Mouse (Mus musculus): ENCODE measurements around the gene Cog8.
A peak's percentile ranks its signal among the peaks of the same experiment; 100 is the strongest.
"Not testable (repeated sequence)": the region's sequence is repeated elsewhere in the genome, so short reads cannot be mapped to it uniquely, and the experiment has no call there.

Cog8 gene

DNA sequence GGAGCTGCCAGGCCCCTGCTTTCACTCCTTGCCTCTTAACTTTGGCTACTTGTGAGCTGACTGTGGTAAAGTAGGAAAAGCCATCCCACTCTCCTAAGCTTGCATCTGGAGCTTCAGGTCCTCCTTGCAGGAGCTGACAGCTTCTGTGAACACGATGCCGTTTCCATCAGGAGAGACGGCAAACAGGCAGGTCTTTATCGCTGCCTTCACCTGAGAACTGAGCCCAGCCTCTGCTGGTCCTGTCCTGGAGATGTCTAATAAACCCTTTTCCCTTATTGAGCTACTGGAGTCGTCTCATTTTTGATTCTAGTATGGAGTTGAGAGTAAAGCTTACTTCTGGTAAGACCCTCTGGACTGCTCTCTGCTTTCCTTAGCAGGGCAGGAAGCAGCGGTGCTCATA, 11.0 kb downstream of the Cog8 start:
- DNase-seq (ENCODE audit: extremely low spot score): no peak

DNA sequence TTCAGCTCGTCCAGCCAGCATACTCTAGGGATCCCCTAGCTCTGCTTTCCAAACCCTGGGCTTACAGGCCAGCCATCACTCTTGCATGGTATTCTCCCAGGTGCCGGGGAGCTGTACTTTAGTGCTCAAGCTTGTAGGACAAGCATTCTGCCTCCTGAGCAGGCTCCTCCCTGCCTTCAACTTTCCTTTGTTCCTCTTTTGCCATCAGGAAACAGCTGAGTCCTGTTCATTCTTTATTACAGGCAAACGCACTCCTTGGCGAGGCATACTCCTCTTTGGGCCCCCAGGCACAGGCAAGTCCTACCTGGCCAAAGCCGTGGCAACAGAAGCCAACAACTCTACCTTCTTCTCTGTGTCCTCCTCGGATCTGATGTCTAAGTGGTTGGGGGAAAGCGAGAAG, 15.9 kb downstream of the Cog8 start:
- DNase-seq (ENCODE audit: extremely low spot score): no peak

DNA sequence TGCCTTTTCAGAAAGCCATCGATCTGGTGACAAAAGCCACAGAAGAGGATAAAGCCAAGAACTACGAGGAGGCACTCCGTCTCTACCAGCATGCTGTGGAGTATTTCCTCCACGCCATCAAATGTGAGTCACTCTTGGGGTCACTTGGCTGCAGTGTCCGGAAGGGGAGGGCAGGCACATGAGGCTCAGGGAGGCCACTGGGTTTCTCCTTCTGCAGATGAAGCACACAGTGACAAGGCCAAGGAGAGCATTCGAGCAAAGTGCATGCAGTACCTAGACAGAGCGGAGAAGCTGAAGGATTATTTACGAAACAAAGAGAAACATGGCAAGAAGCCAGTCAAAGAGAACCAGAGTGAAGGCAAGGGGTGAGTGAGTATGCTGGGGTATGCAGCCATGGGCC, 19.9 kb downstream of the Cog8 start:
- DNase-seq (ENCODE audit: extremely low spot score): no peak

DNA sequence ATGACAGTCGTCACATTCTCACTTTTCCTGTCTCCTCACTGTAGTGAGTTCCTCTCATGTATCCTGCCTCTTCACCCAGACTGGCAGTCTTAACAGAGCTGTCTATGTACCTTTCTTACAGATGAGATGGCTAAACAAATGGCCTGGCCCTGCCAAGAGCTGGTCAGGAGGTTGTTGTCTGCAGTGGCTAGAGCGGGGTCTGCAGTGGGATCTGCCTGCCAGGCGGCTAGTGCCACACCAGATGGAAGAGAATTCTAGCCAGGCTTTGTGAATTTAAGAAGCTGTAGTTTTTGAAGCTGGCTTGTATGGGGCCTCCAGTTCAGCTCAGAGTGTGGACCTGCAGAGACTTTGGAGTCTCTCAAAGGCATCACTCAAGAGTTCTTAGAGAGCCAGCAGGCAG, 20.8 kb downstream of the Cog8 start:
- DNase-seq (ENCODE audit: extremely low spot score): no peak

- DNase-seq (ENCODE audit: extremely low spot score): not testable (repeated sequence)
Observed at GRCm38 (mm10) chr8:107033609-107034008, 22.9 kb downstream of the Cog8 start.

DNA sequence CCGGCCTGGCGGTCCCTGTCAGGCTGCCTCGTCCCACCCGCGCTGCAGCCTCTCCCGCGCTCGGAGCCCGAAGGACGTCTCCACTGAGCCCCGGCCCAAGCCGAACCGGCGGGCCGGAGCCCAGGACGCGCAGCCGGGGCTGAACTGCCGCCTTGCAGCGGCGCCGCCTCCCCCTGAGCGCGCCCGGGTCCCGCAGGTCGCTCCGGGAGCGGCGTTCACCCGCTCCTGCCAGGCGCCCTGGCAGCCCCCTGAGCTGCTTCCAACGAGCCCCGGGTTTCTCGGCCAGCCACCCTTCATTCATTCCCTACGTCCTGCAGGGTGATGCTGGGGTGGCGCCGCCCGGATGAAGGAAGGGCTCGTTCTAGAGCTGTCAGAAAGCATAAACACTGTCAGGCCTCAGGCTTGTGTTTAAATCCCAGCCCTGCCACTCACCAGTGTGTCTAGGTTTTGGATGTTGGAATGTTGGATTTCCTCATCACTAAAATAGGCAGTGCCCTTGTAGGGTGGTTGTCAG, 24.9 kb downstream of the Cog8 start:
- no peak for DNase-seq (ENCODE audit: extremely low spot score)

GRCm38 (mm10) chr8:107030650-107031576, 25.6 kb downstream of the Cog8 start, which contains the start of gene Vps4a:
Gene Vps4a, plus strand, starts transcription at chr8:107031222.
- DNase-seq (ENCODE audit: extremely low spot score): peak; percentile 99

- no peak for DNase-seq (ENCODE audit: extremely low spot score)
Observed at GRCm38 (mm10) chr8:107030058-107030457, 26.4 kb downstream of the Cog8 start.

DNA sequence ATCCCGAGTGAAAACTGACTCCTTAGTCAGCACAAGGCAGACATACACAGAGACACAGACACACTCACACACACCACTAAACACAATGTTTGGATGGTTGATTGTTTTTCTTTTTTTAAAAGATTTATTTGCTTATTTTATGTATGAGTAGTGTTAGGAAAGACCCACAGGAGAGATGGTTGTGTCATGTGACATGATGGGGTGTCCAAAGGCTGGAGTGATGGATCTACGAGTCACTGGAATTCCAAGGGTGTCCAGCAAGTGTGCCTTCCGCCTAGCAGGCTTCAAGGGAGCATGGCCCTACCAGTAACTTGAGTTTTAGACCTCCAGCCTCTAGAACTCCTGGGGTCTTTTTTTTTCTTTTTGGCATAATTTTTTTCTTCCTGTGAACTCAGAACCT, 27.2 kb downstream of the Cog8 start:
- DNase-seq (ENCODE audit: extremely low spot score): no peak

DNA sequence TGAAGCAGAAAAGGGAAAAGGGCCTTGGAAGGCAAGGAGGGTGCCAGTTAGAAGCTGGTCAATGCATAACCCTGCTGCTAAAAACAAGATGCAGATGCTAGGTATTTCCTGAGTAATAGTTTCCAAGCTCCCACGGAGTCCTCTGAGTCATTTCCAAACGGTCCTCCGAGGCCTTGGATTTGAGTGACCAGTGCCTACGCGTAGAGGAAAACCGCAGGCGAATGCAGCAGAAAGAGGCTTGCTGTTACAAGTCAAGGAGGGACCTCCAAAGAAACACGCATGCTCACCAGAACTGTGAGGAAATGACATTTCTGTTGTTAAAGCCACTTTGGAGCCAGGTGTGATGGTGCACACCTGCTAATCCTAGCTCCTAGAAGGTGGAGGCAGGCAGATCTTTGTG, 33.0 kb downstream of the Cog8 start:
- DNase-seq (ENCODE audit: extremely low spot score): no peak

DNA sequence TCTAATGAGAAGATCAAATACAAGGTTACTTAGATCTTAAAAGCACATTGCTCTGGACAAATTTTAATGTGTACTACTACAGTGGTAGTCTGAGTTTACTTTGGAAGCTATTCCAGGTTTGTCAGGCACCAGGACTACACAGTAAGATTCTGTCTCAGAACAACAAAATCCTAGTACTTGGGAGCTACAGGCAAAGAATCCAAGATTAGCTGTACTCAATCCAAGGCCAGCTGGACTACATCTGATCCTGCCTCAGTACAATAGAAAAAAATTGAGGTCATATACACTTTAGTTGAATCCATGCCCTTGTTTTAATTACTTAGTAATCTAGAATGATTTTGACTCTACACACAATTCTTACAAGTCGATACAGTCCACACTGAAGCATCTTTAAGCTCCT, 41.6 kb downstream of the Cog8 start:
- no peak for DNase-seq (ENCODE audit: extremely low spot score)

DNA sequence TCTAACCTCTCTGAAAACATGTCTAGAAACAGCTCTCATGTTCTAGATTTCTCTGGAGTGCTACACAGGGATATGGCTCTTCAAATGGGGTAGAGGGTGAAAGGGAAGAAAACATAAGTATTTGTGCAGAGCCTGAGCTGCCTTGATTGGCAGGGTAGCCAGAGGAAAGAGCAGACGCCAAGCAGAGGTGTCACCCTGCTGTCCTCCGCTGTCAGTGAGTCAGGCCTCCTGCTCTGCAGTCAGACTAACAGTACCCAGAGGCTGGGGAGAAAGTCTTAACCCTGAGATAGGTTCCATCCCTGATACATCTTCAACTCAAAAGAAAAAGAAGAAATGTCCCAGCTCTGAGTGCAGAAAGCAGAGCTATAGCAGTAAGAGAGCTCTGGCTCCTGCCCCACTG, 43.8 kb downstream of the Cog8 start:
- no peak for DNase-seq (ENCODE audit: extremely low spot score)

DNA sequence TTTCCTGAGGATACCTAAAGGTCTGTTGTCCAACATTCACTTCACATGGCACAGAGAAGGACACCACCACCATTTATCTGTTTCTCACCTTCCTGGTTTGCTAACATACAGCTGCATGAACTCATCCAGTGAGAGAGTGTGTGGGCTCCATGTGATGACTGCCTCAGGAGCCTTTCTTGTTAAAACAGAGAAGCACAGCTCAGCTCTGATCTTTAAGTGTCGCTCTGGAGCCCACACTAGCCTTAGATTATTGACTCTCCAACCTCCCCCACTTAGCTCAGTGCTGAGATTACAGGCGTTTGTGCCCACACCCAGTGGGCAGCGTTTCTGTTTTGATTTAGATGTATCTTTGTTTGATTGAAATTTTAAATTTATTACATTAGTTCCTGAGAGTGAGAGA, 48.7 kb downstream of the Cog8 start:
- no peak for DNase-seq (ENCODE audit: extremely low spot score)

DNA sequence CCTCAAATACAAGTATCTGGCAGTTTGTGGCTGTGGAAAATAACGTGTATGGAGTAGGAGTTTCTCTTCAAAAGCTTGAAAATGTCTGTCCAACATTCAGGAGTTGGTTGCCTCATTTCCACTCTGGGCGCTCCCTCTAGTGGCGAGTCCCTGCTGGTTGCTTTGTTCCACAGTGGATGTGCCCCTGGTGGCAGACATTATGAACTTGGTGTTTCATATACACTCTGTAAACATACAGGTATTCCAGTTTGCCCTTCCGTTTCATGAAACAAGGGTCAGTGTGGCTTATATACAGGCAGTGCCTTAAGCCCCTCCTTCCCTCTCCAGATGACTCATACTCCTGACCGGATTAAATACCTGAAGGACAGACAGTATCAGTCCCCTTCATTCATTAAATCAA, 54.0 kb downstream of the Cog8 start:
- peak; percentile 76 for DNase-seq (ENCODE audit: extremely low spot score)

DNA sequence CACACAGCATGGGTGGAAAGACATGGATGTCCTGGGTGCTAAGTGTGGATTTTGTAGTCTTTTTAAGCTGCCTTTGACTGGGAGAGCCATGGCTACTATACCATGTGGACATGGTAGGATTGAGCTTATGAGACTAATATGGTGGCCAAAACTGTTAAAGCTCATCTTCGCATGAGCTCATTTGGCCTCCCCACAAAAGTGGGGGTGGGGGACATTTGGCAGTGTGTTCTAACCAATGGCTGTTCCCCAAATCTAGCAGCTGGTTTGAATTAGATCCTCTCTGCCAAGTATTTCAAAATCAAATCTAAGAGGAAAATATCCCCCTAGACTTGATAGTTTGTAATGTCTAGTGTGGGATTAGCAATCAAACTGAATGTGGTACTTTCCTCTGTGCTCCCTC, 57.4 kb downstream of the Cog8 start:
- no peak for DNase-seq (ENCODE audit: extremely low spot score)

DNA sequence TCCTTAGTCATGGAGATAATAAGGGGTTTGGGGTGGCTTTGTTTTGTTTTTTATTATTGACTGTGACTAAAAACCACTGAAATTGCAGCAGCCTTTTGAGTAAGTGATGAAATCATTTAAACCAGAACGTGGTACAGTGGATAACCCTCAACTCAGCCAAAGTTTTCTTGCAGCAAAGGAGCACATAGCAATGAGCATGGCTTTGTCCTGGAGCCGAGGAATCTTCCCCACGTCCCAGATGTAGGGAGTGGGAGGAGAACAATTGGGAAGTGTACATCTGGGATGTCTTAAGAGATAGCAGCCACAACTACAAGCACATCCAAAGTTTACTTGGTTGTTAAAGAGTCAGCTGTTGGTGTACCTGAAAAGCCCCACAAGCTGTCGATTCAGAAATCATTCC, 59.1 kb downstream of the Cog8 start:
- DNase-seq (ENCODE audit: extremely low spot score): no peak

DNA sequence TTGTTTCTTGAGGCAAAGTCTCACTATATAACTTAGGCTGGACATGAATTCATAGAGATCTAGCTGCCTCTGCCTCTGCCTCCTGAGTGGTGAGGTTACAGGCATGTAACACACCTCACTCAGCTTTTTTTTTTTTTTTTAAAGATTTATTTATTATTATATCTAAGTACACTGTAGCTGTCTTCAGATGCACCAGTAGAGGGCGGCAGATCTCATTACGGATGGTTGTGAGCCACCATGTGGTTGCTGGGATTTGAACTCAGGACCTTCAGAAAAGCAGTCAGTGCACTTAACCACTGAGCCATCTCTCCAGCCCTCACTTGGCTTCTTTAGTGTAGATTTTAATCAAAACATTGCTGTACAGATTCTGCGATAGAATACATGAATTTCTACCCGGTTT, 60.1 kb downstream of the Cog8 start:
- not testable (repeated sequence) for DNase-seq (ENCODE audit: extremely low spot score)
